Mouse (Mus musculus) heart, adult 2 months (tissue): ENCODE measurements at regions not wholly inside any gene's neighbourhood (a gene's known extent, or its start where the extent isn't known, plus 50 kb on each side); places are given as distances from the start of the nearest gene placed in this dataset.

ENCODE experiments used
- CTCF ChIP-seq: fragments of 200-600 bp; IDR thresholded peaks from 2 replicates; pipeline ENCODE4 v1.8.1; 2022; ENCODE audit warnings: antibody characterized with exemption, mild to moderate bottlenecking, moderate library complexity
- EP300 ChIP-seq: fragments of 200-500 bp; IDR thresholded peaks from 2 replicates; pipeline ENCODE4 v1.6.1; 2011; ENCODE audit warnings: low read depth, low read length, control low read depth; ENCODE audit not compliant: insufficient read depth
- POLR2A ChIP-seq: fragments of 200-500 bp; IDR thresholded peaks from 2 replicates; pipeline ENCODE4 v1.6.1; 2011; ENCODE audit warnings: mild to moderate bottlenecking, low read depth, low read length, control low read depth; ENCODE audit not compliant: insufficient read depth

GRCm38 (mm10) chr9:120233011-120233410, 68.3 kb upstream of the Myrip start:
- no peak for TF ChIP-seq POLR2A
- TF ChIP-seq CTCF: no peak
- TF ChIP-seq EP300: no peak
